Mouse (Mus musculus) G1E (cell line): ENCODE results near the gene Rgp1. TPM values are rescaled to one million over a fixed set of nuclear protein-coding genes. Genes with fewer than 3 reads are reported as not detected.

ENCODE experiments used
- ATAC-seq: 2 replicates; pipeline ENCODE4 v1.8.0; 2016; ENCODE audit warnings: mild to moderate bottlenecking; ENCODE audit not compliant: insufficient number of reproducible peaks, poor library complexity, low FRiP score, severe bottlenecking; ENCODE audit errors: extremely low read depth
- DNase-seq: peaks from one replicate; pipeline ENCODE4 v3.0.0; 2012; ENCODE audit warnings: low spot score
- H3K27me3 ChIP-seq: 2 replicates; pipeline ENCODE4 v1.6.1; 2012; ENCODE audit warnings: mild to moderate bottlenecking, low read length, inconsistent platforms; ENCODE audit not compliant: insufficient read depth
- H3K36me3 ChIP-seq: replicated peaks from 2 replicates; pipeline ENCODE3; 2012; ENCODE audit warnings: mild to moderate bottlenecking, inconsistent platforms
- H3K4me1 ChIP-seq: 2 replicates; pipeline ENCODE4 v1.6.1; 2012; ENCODE audit warnings: low read depth, low read length, inconsistent platforms, mixed read lengths; ENCODE audit not compliant: insufficient read depth
- H3K4me3 ChIP-seq: 2 replicates; pipeline ENCODE4 v1.5.1; 2012; ENCODE audit warnings: low read depth, mild to moderate bottlenecking, inconsistent platforms, low read length, moderate library complexity, mixed read lengths
- H3K9me3 ChIP-seq: replicated peaks from 2 replicates; pipeline ENCODE4 v1.6.1; 2012; ENCODE audit warnings: inconsistent platforms
- CTCF ChIP-seq: IDR thresholded peaks from 2 replicates; pipeline ENCODE4 v1.5.1; 2012; ENCODE audit warnings: low read depth, low read length, inconsistent platforms, mixed read lengths
- GATA1 ChIP-seq: IDR thresholded peaks from 2 replicates; pipeline ENCODE4 v1.6.1; 2012; ENCODE audit warnings: borderline replicate concordance, low read length, inconsistent platforms, mixed read lengths
- GATA2 ChIP-seq: IDR thresholded peaks from 2 replicates; pipeline ENCODE4 v1.6.1; 2012; ENCODE audit warnings: low read depth, low read length, inconsistent platforms, borderline replicate concordance
- POLR2AphosphoS5 ChIP-seq: IDR thresholded peaks from 2 replicates; pipeline ENCODE4 v1.6.1; 2012; ENCODE audit warnings: low read depth, low read length, inconsistent platforms; ENCODE audit not compliant: insufficient replicate concordance
- TAL1 ChIP-seq: conservative IDR thresholded peaks from 2 replicates; pipeline ENCODE4 v1.6.1; 2012; ENCODE audit warnings: low read depth, low read length, inconsistent platforms, mixed read lengths
- polyA plus RNA-seq: library from polyadenylated mRNA; stranded (reverse); fragments of >175 nt; gene quantifications from 2 replicates; pipeline ENCODE4 v1.2.3, GENCODE M21; 2012
- total RNA-seq, 2 experiments: library from RNA; stranded (forward) in 1 of 2; stranded (reverse) in 1 of 2; fragments of 200-1000 nt in 1 of 2; fragments of >200 nt in 1 of 2; fragmentation: Nextera tagmentation in 1 of 2; gene quantifications; 2 replicates each; pipeline ENCODE4 v1.2.3; 2014 to 2017

Rgp1 gene
- total and polyA plus RNA-seq, 3 experiments: 23.2 to 105 (median 48.5) TPM

- no peak for DNase-seq
Measured at GRCm38 (mm10) chr4:43633736-43634135, 55.2 kb downstream of the Rgp1 start.

GRCm38 (mm10) chr4:43634621-43635374 is 56.3 kb downstream of the Rgp1 start:
- ATAC-seq (no peak), DNase-seq (no peak)
- H3K27me3 ChIP-seq: peaks cover 55% of the 10 kb centered on the region
- TF ChIP-seq CTCF: no peak
- TF ChIP-seq GATA1: no peak
- no peak for TF ChIP-seq POLR2AphosphoS5
- TF ChIP-seq TAL1: no peak
- no peak for TF ChIP-seq GATA2
- no peak overlapping the region for H3K4me3 ChIP-seq
- H3K4me1 ChIP-seq: peaks cover 23% of the 10 kb centered on the region
- H3K36me3 ChIP-seq: no peaks in the 10 kb centered on the region
- no peaks in the 10 kb centered on the region for H3K9me3 ChIP-seq

More at GRCm38 (mm10) chr4:43633736-43634135, 55.2 kb downstream of the Rgp1 start:
- H3K4me3 ChIP-seq: no peak overlapping the region
- no peak for ATAC-seq
- no peak for TF ChIP-seq CTCF
- no peak for TF ChIP-seq POLR2AphosphoS5
- TF ChIP-seq GATA2: no peak
- no peak for TF ChIP-seq TAL1
- TF ChIP-seq GATA1: no peak
- H3K27me3 ChIP-seq: peaks cover 55% of the 10 kb centered on the region
- H3K9me3 ChIP-seq: no peaks in the 10 kb centered on the region
- peaks cover 26% of the 10 kb centered on the region for H3K4me1 ChIP-seq
- H3K36me3 ChIP-seq: no peaks in the 10 kb centered on the region

GRCm38 (mm10) chr4:43636751-43637150 is 58.2 kb downstream of the Rgp1 start:
- no peak overlapping the region for H3K4me3 ChIP-seq
- TF ChIP-seq TAL1 (no peak), POLR2AphosphoS5 (no peak), GATA1 (no peak), GATA2 (no peak), CTCF (no peak)
- ATAC-seq (no peak), DNase-seq (no peak)
- peaks cover 53% of the 10 kb centered on the region for H3K27me3 ChIP-seq
- no peaks in the 10 kb centered on the region for H3K9me3 ChIP-seq
- H3K36me3 ChIP-seq: no peaks in the 10 kb centered on the region
- H3K4me1 ChIP-seq: peaks cover 6% of the 10 kb centered on the region

Other genes starting within 250 kb of the Rgp1 start
Only the 20 nearest of the 24 such genes appear.
- gene Fam166b, start 149.6 kb upstream of the Rgp1 start, total RNA-seq (2014; fragmentation: Nextera tagmentation): not detected in 2 replicates
- gene Fam166b, start 149.6 kb upstream of the Rgp1 start, total RNA-seq (2017): 0.11 TPM in 1 of 2 replicates, not detected in the other
- gene Fam166b, start 149.6 kb upstream of the Rgp1 start, polyA plus RNA-seq: not detected in 2 replicates
- gene Tesk1, start 136.8 kb upstream of the Rgp1 start, total RNA-seq (2014; fragmentation: Nextera tagmentation): 23.5 and 26.3 TPM in 2 replicates
- 8.7 and 10.6 TPM in 2 replicates for gene Tesk1, start 136.8 kb upstream of the Rgp1 start, total RNA-seq (2017)
- gene Tesk1, start 136.8 kb upstream of the Rgp1 start, polyA plus RNA-seq: 55.8 and 64.0 TPM in 2 replicates
- 0.87 TPM in 1 of 2 replicates, not detected in the other for gene Cd72, start 124.1 kb upstream of the Rgp1 start, total RNA-seq (2014; fragmentation: Nextera tagmentation)
- gene Cd72, start 124.1 kb upstream of the Rgp1 start, total RNA-seq (2017): 0.16 and 1.3 TPM in 2 replicates
- 1.0 and 1.5 TPM in 2 replicates for gene Cd72, start 124.1 kb upstream of the Rgp1 start, polyA plus RNA-seq
- gene Sit1, start 95.0 kb upstream of the Rgp1 start, total RNA-seq (2014; fragmentation: Nextera tagmentation): not detected in 2 replicates
- gene Sit1, start 95.0 kb upstream of the Rgp1 start, total RNA-seq (2017): not detected in 2 replicates
- gene Sit1, start 95.0 kb upstream of the Rgp1 start, polyA plus RNA-seq: not detected in 2 replicates
- gene Ccdc107, start 85.8 kb upstream of the Rgp1 start, total RNA-seq (2014; fragmentation: Nextera tagmentation): 18.8 and 25.2 TPM in 2 replicates
- gene Ccdc107, start 85.8 kb upstream of the Rgp1 start, total RNA-seq (2017): 28.3 and 28.6 TPM in 2 replicates
- 72.0 and 82.4 TPM in 2 replicates for gene Ccdc107, start 85.8 kb upstream of the Rgp1 start, polyA plus RNA-seq
- gene Arhgef39, start 79.0 kb upstream of the Rgp1 start, total RNA-seq (2014; fragmentation: Nextera tagmentation): 23.4 and 71.2 TPM in 2 replicates
- gene Arhgef39, start 79.0 kb upstream of the Rgp1 start, total RNA-seq (2017): 29.0 and 32.4 TPM in 2 replicates
- gene Arhgef39, start 79.0 kb upstream of the Rgp1 start, polyA plus RNA-seq: 16.4 and 21.8 TPM in 2 replicates
- not detected in 2 replicates for gene Car9, start 71.7 kb upstream of the Rgp1 start, total RNA-seq (2014; fragmentation: Nextera tagmentation)
- 0.11 and 0.12 TPM in 2 replicates for gene Car9, start 71.7 kb upstream of the Rgp1 start, total RNA-seq (2017)
- gene Car9, start 71.7 kb upstream of the Rgp1 start, polyA plus RNA-seq: not detected in 2 replicates
- not detected in 2 replicates for gene Tpm2, start 55.0 kb upstream of the Rgp1 start, total RNA-seq (2014; fragmentation: Nextera tagmentation)
- gene Tpm2, start 55.0 kb upstream of the Rgp1 start, total RNA-seq (2017): 0.27 TPM in 1 of 2 replicates, not detected in the other
- gene Tpm2, start 55.0 kb upstream of the Rgp1 start, polyA plus RNA-seq: not detected in 2 replicates
- 9.4 and 9.8 TPM in 2 replicates for gene Creb3, start 16.4 kb upstream of the Rgp1 start, total RNA-seq (2014; fragmentation: Nextera tagmentation)
- gene Creb3, start 16.4 kb upstream of the Rgp1 start, total RNA-seq (2017): 60.0 and 61.0 TPM in 2 replicates
- 1.6 and 1.9 TPM in 2 replicates for gene Creb3, start 16.4 kb upstream of the Rgp1 start, polyA plus RNA-seq
- 166 and 262 TPM in 2 replicates for gene Tln1, start 16.0 kb upstream of the Rgp1 start, total RNA-seq (2014; fragmentation: Nextera tagmentation)
- 127 and 167 TPM in 2 replicates for gene Tln1, start 16.0 kb upstream of the Rgp1 start, total RNA-seq (2017)
- gene Tln1, start 16.0 kb upstream of the Rgp1 start, polyA plus RNA-seq: 138 and 163 TPM in 2 replicates
- 21.4 and 23.8 TPM in 2 replicates for gene Gba2, start 158 bp downstream of the Rgp1 start, total RNA-seq (2014; fragmentation: Nextera tagmentation)
- gene Gba2, start 158 bp downstream of the Rgp1 start, total RNA-seq (2017): 12.6 and 14.1 TPM in 2 replicates
- 14.5 and 18.3 TPM in 2 replicates for gene Gba2, start 158 bp downstream of the Rgp1 start, polyA plus RNA-seq
- not detected in 2 replicates for gene Msmp, start 5.8 kb downstream of the Rgp1 start, total RNA-seq (2014; fragmentation: Nextera tagmentation)
- gene Msmp, start 5.8 kb downstream of the Rgp1 start, total RNA-seq (2017): 0.17 TPM in 1 of 2 replicates, not detected in the other
- gene Msmp, start 5.8 kb downstream of the Rgp1 start, polyA plus RNA-seq: not detected in 2 replicates
- 6.3 TPM in 1 of 2 replicates, not detected in the other for gene Npr2, start 53.2 kb downstream of the Rgp1 start, total RNA-seq (2014; fragmentation: Nextera tagmentation)
- 0.23 and 0.44 TPM in 2 replicates for gene Npr2, start 53.2 kb downstream of the Rgp1 start, total RNA-seq (2017)
- gene Npr2, start 53.2 kb downstream of the Rgp1 start, polyA plus RNA-seq: 0.04 TPM in 2 replicates
- 0.73 TPM in 1 of 2 replicates, not detected in the other for gene Spag8, start 74.9 kb downstream of the Rgp1 start, total RNA-seq (2014; fragmentation: Nextera tagmentation)
- gene Spag8, start 74.9 kb downstream of the Rgp1 start, total RNA-seq (2017): 0.33 and 0.41 TPM in 2 replicates
- gene Spag8, start 74.9 kb downstream of the Rgp1 start, polyA plus RNA-seq: not detected in 2 replicates
- 16.2 and 18.7 TPM in 2 replicates for gene Hint2, start 77.8 kb downstream of the Rgp1 start, total RNA-seq (2014; fragmentation: Nextera tagmentation)
- 58.3 and 63.1 TPM in 2 replicates for gene Hint2, start 77.8 kb downstream of the Rgp1 start, total RNA-seq (2017)
- 42.4 and 50.2 TPM in 2 replicates for gene Hint2, start 77.8 kb downstream of the Rgp1 start, polyA plus RNA-seq
- gene Tmem8b, start 90.3 kb downstream of the Rgp1 start, total RNA-seq (2014; fragmentation: Nextera tagmentation): 2.9 and 6.0 TPM in 2 replicates
- 0.76 and 1.1 TPM in 2 replicates for gene Tmem8b, start 90.3 kb downstream of the Rgp1 start, total RNA-seq (2017)
- gene Tmem8b, start 90.3 kb downstream of the Rgp1 start, polyA plus RNA-seq: 2.9 and 3.6 TPM in 2 replicates
- gene Fam221b, start 90.4 kb downstream of the Rgp1 start, total RNA-seq (2014; fragmentation: Nextera tagmentation): 0.34 TPM in 1 of 2 replicates, not detected in the other
- gene Fam221b, start 90.4 kb downstream of the Rgp1 start, total RNA-seq (2017): 0.49 and 0.58 TPM in 2 replicates
- 0.05 and 0.10 TPM in 2 replicates for gene Fam221b, start 90.4 kb downstream of the Rgp1 start, polyA plus RNA-seq
- not detected in 2 replicates for gene Olfr70, start 122.1 kb downstream of the Rgp1 start, total RNA-seq (2014; fragmentation: Nextera tagmentation)
- gene Olfr70, start 122.1 kb downstream of the Rgp1 start, total RNA-seq (2017): 0.06 TPM in 1 of 2 replicates, not detected in the other
- not detected in 2 replicates for gene Olfr70, start 122.1 kb downstream of the Rgp1 start, polyA plus RNA-seq
- gene Olfr71, start 131.5 kb downstream of the Rgp1 start, total RNA-seq (2014; fragmentation: Nextera tagmentation): not detected in 2 replicates
- 0.06 and 0.11 TPM in 2 replicates for gene Olfr71, start 131.5 kb downstream of the Rgp1 start, total RNA-seq (2017)
- gene Olfr71, start 131.5 kb downstream of the Rgp1 start, polyA plus RNA-seq: not detected in 2 replicates
- gene Hrct1, start 148.5 kb downstream of the Rgp1 start, total RNA-seq (2014; fragmentation: Nextera tagmentation): not detected in 2 replicates
- 0.16 TPM in 1 of 2 replicates, not detected in the other for gene Hrct1, start 148.5 kb downstream of the Rgp1 start, total RNA-seq (2017)
- gene Hrct1, start 148.5 kb downstream of the Rgp1 start, polyA plus RNA-seq: not detected in 2 replicates